Mouse (Mus musculus): Measurements from ENCODE around the gene Kalrn. TPM values are rescaled to one million over a fixed set of nuclear protein-coding genes. Genes with fewer than 3 reads are reported as not detected.

The Kalrn gene
- polyA plus RNA-seq, 1 experiment from 2014 or later: 12.7 TPM

DNA sequence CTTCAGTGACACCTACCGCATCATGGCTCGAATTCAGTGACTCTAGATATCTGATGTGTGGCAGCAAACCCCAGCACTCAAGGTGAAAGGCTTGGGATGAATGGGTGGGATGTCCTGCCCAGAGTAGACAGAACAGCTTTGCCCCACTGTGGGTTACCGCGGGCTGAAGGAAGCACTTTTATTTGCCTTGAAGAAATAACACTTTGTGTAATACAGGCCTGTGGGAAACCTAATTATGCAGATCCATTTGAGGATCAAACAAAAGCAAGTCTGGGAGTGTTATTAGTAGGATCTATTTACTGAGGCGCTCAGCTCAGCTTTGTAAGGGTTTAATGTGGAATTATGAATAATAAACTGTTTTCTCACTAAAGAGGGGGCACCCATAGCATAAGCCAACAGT is 406.3 kb downstream of the Kalrn start:
- Histone ChIP-seq H3K4me2 (no peak overlapping the region), H3K4me1 (replicated peaks) (0 out of 2 replicates have a peak, but pooled peaks cover 3% of the 10 kb centered on the region), H3K9me3 (replicated peaks) (no peaks in the 10 kb centered on the region), H3K36me3 (no peaks in the 10 kb centered on the region), H3K27me3 (no peaks in the 10 kb centered on the region), H3K27ac (no peak overlapping the region), H3K4me3 (replicated peaks) (no peak overlapping the region), H3K9ac (no peak overlapping the region)
- ATAC-seq (ENCODE audit: low read depth) (no peak), DNase-seq (no peak)
- WGBS (ENCODE audit: insufficient replicate concordance): 65% methylated on average over 5 of the region's 5 CpGs

DNA sequence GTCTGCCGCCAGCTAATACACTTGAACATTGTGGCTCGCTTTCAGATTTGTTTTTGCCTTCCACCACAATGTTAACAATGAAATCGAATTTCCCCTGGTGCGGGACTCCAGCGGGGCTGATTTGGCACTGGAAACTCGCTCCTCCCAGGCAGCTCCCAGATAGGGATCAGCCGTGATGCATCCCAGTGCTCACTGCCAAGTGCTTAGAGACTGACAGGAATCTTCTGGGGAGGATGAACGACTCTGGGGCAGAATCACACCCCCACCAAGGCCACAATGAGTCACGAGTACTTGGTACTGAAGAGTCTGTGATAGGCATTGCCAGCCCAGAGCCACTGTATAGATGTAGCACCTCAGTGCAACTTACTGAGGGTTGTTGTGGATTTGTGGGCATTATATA is 410.2 kb downstream of the Kalrn start:
- Histone ChIP-seq H3K4me1 (replicated peaks) (0 out of 2 replicates have a peak, but pooled peaks cover under 1% of the 10 kb centered on the region), H3K4me2 (no peak overlapping the region), H3K36me3 (no peaks in the 10 kb centered on the region), H3K4me3 (replicated peaks) (no peak overlapping the region), H3K9me3 (replicated peaks) (no peaks in the 10 kb centered on the region), H3K9ac (no peak overlapping the region), H3K27ac (no peak overlapping the region), H3K27me3 (no peaks in the 10 kb centered on the region)
- ATAC-seq (ENCODE audit: low read depth) (no peak), DNase-seq (no peak)
- 68% methylated on average over 9 of the region's 9 CpGs for WGBS (ENCODE audit: insufficient replicate concordance)

DNA sequence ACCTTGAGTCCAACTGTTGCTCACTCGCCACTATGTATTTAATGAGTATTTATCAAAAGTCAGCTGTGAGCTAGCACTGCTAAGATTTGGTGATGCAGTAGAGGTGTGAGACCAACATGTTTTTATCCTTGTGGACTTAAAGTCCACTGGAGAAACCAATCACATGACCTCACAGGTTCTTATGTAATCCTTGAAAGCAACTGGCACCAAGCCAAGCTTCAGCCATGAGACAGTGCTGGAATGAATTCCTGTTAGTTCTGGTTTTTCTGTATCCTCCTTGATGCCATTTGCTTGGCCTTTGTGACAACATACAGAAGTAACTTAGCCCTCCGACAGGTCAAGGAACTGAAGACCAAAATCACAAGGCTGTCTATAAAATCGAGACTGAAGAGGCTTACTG is 413.8 kb downstream of the Kalrn start:
- H3K27ac ChIP-seq: no peak overlapping the region
- no peaks in the 10 kb centered on the region for H3K9me3 ChIP-seq (replicated peaks)
- no peak overlapping the region for H3K9ac ChIP-seq
- ATAC-seq (ENCODE audit: low read depth) (no peak), DNase-seq (no peak)
- no peaks in the 10 kb centered on the region for H3K4me1 ChIP-seq (replicated peaks)
- no peak overlapping the region for H3K4me3 ChIP-seq (replicated peaks)
- WGBS (ENCODE audit: insufficient replicate concordance): 59% methylated on average over 3 of the region's 3 CpGs
- no peaks in the 10 kb centered on the region for H3K36me3 ChIP-seq
- H3K27me3 ChIP-seq: no peaks in the 10 kb centered on the region
- no peak overlapping the region for H3K4me2 ChIP-seq

DNA sequence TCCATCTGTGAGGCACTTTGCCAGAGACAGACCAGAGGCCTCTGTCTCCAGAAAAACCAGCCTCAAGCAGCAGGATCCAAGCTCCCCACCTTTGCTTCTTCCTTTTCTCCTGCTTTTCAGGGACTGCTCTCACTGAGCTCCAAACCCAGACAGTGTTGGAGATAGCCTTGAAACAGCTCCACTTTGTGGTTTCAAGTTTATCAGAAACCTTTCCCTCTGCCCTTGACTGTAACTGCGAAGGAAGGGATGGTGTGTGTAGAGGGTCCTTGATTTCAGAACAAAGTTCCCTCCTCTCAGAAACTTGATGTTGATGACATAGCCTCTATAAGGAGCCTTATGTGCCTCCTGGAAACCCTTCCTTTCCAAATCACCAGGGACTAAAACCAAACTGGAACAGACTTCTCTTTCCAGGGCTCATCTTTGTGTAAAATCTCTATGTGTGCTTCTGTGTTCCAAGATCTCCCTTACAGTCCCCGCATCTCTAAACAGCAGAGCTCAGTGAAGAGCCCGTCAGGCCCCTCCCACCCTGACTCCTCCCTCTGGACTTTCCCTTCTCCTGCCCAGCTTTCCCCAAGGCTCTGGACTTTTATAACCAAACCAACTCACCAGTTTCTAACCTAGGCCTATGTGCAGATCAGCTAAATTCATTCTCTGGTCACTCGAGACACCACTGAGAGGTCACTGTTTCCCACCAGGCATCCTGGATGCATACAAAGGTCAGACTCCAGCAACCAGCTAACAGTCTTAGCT is 415.8 kb downstream of the Kalrn start:
- no peak for DNase-seq
- 40% methylated on average over 4 of the region's 4 CpGs for WGBS (ENCODE audit: insufficient replicate concordance)
- no peak for ATAC-seq (ENCODE audit: low read depth)

DNA sequence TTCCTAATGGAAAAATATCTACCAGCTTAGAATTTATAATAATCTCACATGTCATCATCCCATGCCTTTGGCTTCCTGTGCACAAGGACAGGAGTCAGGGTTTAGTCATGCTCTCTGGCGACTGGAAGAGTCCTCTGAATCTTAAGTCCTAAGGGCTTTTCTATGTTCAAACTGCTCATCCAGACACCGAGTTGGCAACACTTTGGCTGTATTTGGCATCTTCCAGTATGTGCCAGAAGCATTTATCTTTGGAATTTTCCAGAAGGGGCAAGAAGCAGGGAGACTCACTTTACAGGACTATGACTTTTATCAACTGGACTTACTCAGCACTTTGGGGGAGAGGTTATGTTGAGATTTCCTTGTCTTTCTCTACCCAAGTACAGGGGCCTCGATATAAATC is 417.6 kb downstream of the Kalrn start:
- WGBS (ENCODE audit: insufficient replicate concordance): 46% methylated on average over 3 of the region's 3 CpGs

More for the DNA sequence above, 415.8 kb downstream of the Kalrn start:
- H3K4me3 ChIP-seq (replicated peaks): no peak overlapping the region
- peaks cover 3% of the 10 kb centered on the region; the same call in 1 of the 2 replicates for H3K4me1 ChIP-seq (replicated peaks)
- no peak overlapping the region for H3K4me2 ChIP-seq
- H3K9ac ChIP-seq: no peak overlapping the region
- no peaks in the 10 kb centered on the region for H3K9me3 ChIP-seq (replicated peaks)
- no peaks in the 10 kb centered on the region for H3K27me3 ChIP-seq
- H3K27ac ChIP-seq: no peak overlapping the region
- H3K36me3 ChIP-seq: no peaks in the 10 kb centered on the region

GRCm38 (mm10) chr16:34154903-34155302 is 418.4 kb downstream of the Kalrn start:
- no peak overlapping the region for H3K27ac ChIP-seq
- ATAC-seq (ENCODE audit: low read depth): no peak
- H3K4me1 ChIP-seq (replicated peaks): peaks cover 3% of the 10 kb centered on the region; the same call in 1 of the 2 replicates
- no peak overlapping the region for H3K4me3 ChIP-seq (replicated peaks)
- no peak for DNase-seq
- WGBS (ENCODE audit: insufficient replicate concordance): 66% methylated on average over 3 of the region's 3 CpGs
- H3K9me3 ChIP-seq (replicated peaks): no peaks in the 10 kb centered on the region
- H3K36me3 ChIP-seq: no peaks in the 10 kb centered on the region
- H3K27me3 ChIP-seq: no peaks in the 10 kb centered on the region
- H3K9ac ChIP-seq: no peak overlapping the region
- no peak overlapping the region for H3K4me2 ChIP-seq

More for the DNA sequence above, 417.6 kb downstream of the Kalrn start:
- Histone ChIP-seq H3K4me2 (no peak overlapping the region), H3K9ac (no peak overlapping the region), H3K27me3 (no peaks in the 10 kb centered on the region), H3K9me3 (replicated peaks) (no peaks in the 10 kb centered on the region), H3K36me3 (no peaks in the 10 kb centered on the region), H3K27ac (no peak overlapping the region), H3K4me1 (replicated peaks) (peaks cover 3% of the 10 kb centered on the region; the same call in 1 of the 2 replicates), H3K4me3 (replicated peaks) (no peak overlapping the region)
- DNase-seq (no peak), ATAC-seq (ENCODE audit: low read depth) (no peak)

DNA sequence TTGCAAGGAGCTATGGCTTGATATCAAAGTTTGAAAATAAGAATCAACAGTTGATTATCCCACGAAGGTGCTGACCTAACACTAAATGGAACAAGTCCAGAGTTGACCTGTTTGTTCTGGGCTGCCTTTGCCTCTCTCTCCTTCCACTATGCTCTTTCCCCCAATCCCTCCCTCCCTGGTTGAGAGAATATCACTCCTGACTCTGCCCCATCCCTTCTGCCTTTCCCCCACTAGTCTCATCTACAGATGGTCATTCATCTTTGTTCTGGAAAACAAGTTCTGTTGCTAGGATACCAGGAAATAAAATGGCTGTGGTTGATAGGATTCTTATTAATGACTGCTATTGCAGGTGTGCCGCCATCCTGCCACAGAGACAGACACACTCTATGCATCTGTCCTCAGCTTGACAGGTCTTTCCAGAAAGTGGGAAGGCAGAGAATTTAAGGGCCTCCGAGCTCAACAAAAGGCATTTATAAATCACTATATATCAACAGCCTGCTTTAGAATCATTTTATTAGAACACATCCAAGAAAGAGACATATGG is 421.7 kb downstream of the Kalrn start:
- ATAC-seq (ENCODE audit: low read depth) (no peak), DNase-seq (no peak)
- Histone ChIP-seq H3K27ac (no peak overlapping the region), H3K4me1 (replicated peaks) (peaks cover 3% of the 10 kb centered on the region; the same call in 1 of the 2 replicates), H3K4me3 (replicated peaks) (no peak overlapping the region), H3K4me2 (no peak overlapping the region), H3K9me3 (replicated peaks) (no peaks in the 10 kb centered on the region), H3K27me3 (no peaks in the 10 kb centered on the region), H3K36me3 (no peaks in the 10 kb centered on the region), H3K9ac (no peak overlapping the region)
- WGBS (ENCODE audit: insufficient replicate concordance): 50% methylated on average over 3 of the region's 3 CpGs

GRCm38 (mm10) chr16:34141670-34142069 is 431.7 kb downstream of the Kalrn start:
- Histone ChIP-seq H3K4me3 (replicated peaks) (no peak overlapping the region), H3K27ac (no peak overlapping the region), H3K36me3 (no peaks in the 10 kb centered on the region), H3K27me3 (no peaks in the 10 kb centered on the region), H3K4me2 (no peak overlapping the region), H3K4me1 (replicated peaks) (no peaks in the 10 kb centered on the region), H3K9ac (no peak overlapping the region), H3K9me3 (replicated peaks) (no peaks in the 10 kb centered on the region)
- WGBS (ENCODE audit: insufficient replicate concordance): 69% methylated on average over 8 of the region's 8 CpGs
- DNase-seq (no peak), ATAC-seq (ENCODE audit: low read depth) (no peak)

DNA sequence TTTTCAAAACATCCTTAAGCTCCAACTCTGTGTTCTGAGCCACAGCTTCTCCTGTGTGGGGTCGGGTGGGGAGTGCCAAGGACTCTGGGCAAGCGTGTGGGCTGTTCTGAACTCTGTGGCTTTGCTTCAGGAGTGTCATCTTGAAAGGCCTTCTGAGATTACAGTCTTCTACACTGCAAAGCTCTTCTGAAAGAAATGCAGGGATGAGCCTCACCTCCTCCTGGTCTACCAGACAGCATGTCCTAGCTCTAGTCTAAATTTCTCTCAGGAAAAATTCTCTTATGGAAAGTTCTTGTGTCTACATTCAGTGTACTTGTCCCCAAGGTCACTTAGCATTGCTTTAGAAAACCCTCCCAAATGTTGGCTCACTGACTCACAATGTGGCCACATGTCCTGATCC is 438.3 kb downstream of the Kalrn start:
- no peaks in the 10 kb centered on the region for H3K9me3 ChIP-seq (replicated peaks)
- no peak overlapping the region for H3K4me3 ChIP-seq (replicated peaks)
- H3K9ac ChIP-seq: no peak overlapping the region
- no peak for DNase-seq
- no peaks in the 10 kb centered on the region for H3K36me3 ChIP-seq
- no peak for ATAC-seq (ENCODE audit: low read depth)
- H3K4me1 ChIP-seq (replicated peaks): no peaks in the 10 kb centered on the region
- H3K27ac ChIP-seq: no peak overlapping the region
- 54% methylated on average over 2 of the region's 2 CpGs for WGBS (ENCODE audit: insufficient replicate concordance)
- H3K4me2 ChIP-seq: no peak overlapping the region
- no peaks in the 10 kb centered on the region for H3K27me3 ChIP-seq

GRCm38 (mm10) chr16:34134628-34135027 is 438.7 kb downstream of the Kalrn start:
- DNase-seq (no peak), ATAC-seq (ENCODE audit: low read depth) (no peak)
- H3K27ac ChIP-seq: no peak overlapping the region
- no peaks in the 10 kb centered on the region for H3K9me3 ChIP-seq (replicated peaks)
- H3K4me2 ChIP-seq: no peak overlapping the region
- H3K36me3 ChIP-seq: no peaks in the 10 kb centered on the region
- H3K27me3 ChIP-seq: no peaks in the 10 kb centered on the region
- no peak overlapping the region for H3K4me3 ChIP-seq (replicated peaks)
- WGBS (ENCODE audit: insufficient replicate concordance): 46% methylated on average over 3 of the region's 3 CpGs
- H3K9ac ChIP-seq: no peak overlapping the region
- no peaks in the 10 kb centered on the region for H3K4me1 ChIP-seq (replicated peaks)

DNA sequence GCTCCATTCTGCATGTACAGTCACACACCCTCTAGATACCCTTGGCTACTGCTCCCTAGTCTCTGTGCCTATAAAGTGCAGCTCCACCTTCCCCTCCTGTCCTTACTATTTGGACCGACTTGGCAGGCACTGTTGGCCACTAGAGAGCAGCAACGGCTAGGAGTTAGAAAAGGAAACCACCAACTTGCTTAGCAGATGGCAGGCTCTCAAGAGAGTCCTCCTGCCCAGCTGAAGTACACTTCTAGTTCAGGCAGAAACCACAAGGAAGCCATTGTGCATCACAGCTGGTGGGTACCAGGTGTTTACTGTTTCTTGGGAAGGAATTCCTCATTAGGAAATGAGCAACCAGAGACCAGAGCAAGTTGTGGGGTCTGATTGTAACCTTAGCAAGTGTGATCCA is 447.7 kb downstream of the Kalrn start:
- no peaks in the 10 kb centered on the region for H3K36me3 ChIP-seq
- no peak overlapping the region for H3K27ac ChIP-seq
- ATAC-seq (ENCODE audit: low read depth): no peak
- no peak for DNase-seq
- WGBS (ENCODE audit: insufficient replicate concordance): 2% methylated on average over 2 of the region's 2 CpGs
- H3K4me2 ChIP-seq: no peak overlapping the region
- no peaks in the 10 kb centered on the region for H3K4me1 ChIP-seq (replicated peaks)
- H3K4me3 ChIP-seq (replicated peaks): no peak overlapping the region
- H3K9ac ChIP-seq: no peak overlapping the region
- H3K27me3 ChIP-seq: no peaks in the 10 kb centered on the region
- no peaks in the 10 kb centered on the region for H3K9me3 ChIP-seq (replicated peaks)

DNA sequence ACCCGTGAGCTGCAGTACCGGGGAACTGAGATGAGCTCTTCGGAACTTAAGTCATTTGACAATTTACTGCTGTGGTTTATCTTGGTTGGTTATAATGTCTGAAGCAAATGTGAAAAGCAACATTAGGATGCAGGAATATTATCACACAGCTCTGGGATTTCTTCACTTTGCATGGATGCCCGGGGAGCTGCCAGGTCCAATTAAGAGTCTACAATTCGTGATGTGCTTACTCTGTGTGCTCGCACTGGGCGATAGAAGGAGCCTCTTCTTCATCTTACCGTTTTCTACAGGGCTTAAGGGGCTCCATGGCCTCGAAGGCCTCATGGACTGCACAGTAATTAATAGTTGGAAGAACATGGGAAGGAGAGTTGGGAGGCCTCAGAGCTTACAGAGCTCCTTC is 450.8 kb downstream of the Kalrn start:
- Histone ChIP-seq H3K27me3 (no peaks in the 10 kb centered on the region), H3K4me3 (replicated peaks) (no peak overlapping the region), H3K4me1 (replicated peaks) (no peaks in the 10 kb centered on the region), H3K36me3 (no peaks in the 10 kb centered on the region), H3K9ac (no peak overlapping the region), H3K27ac (no peak overlapping the region), H3K4me2 (no peak overlapping the region), H3K9me3 (replicated peaks) (no peaks in the 10 kb centered on the region)
- DNase-seq: no peak
- no peak for ATAC-seq (ENCODE audit: low read depth)
- 72% methylated on average over 9 of the region's 9 CpGs for WGBS (ENCODE audit: insufficient replicate concordance)

All from liver, embryonic 13.5 days (tissue).